Mouse (Mus musculus): Measurements from ENCODE around the gene Scamp2. TPM values are rescaled to one million over a fixed set of nuclear protein-coding genes. Genes with fewer than 3 reads are reported as not detected.

Gene Scamp2
- polyA plus RNA-seq, 1 experiment from 2014 or later, result 93.4 TPM

DNA sequence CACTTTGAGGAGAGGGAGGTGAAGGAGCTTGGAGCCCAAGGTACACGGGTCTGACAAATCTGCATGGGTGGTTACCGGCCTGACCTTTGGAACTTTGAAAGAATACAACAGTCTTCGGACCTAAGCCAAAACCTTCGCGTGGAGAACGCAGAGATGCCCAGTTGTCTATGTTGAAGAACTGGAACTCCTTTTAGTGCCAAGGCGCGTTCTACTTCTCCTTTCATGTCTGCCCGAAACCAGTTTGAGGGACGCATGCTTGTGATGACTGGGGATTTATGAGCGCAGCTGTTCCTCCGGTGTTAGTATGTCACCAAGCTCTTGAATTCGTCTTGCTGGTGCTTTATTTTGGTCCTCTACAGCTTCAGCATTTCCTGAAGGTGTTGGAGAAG lies 962 bp downstream of the Scamp2 start:
- H3K36me3 ChIP-seq (ENCODE audit: insufficient read depth, low read length), result no peaks in the 10 kb centered on the region
- H3K9ac ChIP-seq (replicated peaks; ENCODE audit: low read length), result peak overlapping the region; percentile 71
- H3K9me3 ChIP-seq (ENCODE audit: low read length), result no peaks in the 10 kb centered on the region
- no peak for ATAC-seq (ENCODE audit: low FRiP score, low TSS enrichment)
- 69% methylated on average over 13 of the region's 13 CpGs for WGBS
- H3K27me3 ChIP-seq (ENCODE audit: insufficient read depth, low read length), result 0 out of 2 replicates have a peak, but pooled peaks cover 3% of the 10 kb centered on the region
- H3K4me3 ChIP-seq (ENCODE audit: low read length), result peak overlapping the region; percentile 69
- peak overlapping the region; percentile 69 for H3K4me2 ChIP-seq (replicated peaks; ENCODE audit: low read depth, low read length)
- H3K27ac ChIP-seq (ENCODE audit: low read length), result peak overlapping the region; percentile 77
- H3K4me1 ChIP-seq (ENCODE audit: insufficient read depth, low read length), result peaks cover 52% of the 10 kb centered on the region

DNA sequence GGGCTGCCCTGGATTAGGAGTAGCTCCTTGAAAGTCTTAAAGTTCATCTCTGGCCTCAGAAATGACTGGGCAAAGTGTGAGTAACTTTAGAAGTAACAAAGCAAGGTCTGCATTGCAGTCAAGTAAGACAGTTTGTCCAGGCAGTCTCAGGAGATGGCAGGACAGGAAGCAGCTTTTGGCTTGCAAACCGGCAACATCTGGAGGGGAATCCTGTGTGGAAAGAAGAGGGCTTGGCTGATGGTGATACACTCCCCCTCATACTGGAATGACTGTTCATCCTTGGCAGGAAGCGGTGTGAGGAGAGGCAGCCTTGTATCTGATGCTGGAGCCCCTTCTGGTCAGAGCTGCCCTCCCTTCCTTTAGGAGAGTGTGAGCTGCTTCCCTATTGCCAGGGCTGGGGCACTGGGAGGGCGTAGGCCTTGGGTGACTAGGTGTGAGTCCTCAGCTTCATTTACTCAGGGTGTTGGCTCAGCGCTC lies 2.2 kb downstream of the Scamp2 start:
- WGBS, result 47% methylated on average over 4 of the region's 4 CpGs
- H3K36me3 ChIP-seq (ENCODE audit: insufficient read depth, low read length), result 0 out of 2 replicates have a peak, but pooled peaks cover under 1% of the 10 kb centered on the region
- H3K4me2 ChIP-seq (replicated peaks; ENCODE audit: low read depth, low read length), result peak overlapping the region; percentile 69
- no peak for ATAC-seq (ENCODE audit: low FRiP score, low TSS enrichment)
- H3K27me3 ChIP-seq (ENCODE audit: insufficient read depth, low read length), result 0 out of 2 replicates have a peak, but pooled peaks cover 3% of the 10 kb centered on the region
- H3K9me3 ChIP-seq (ENCODE audit: low read length), result no peaks in the 10 kb centered on the region
- peak overlapping the region; percentile 77 for H3K27ac ChIP-seq (ENCODE audit: low read length)
- H3K9ac ChIP-seq (replicated peaks; ENCODE audit: low read length), result 0 out of 2 replicates have a peak overlapping the region, but pooled peaks have one; percentile 17
- peaks cover 52% of the 10 kb centered on the region for H3K4me1 ChIP-seq (ENCODE audit: insufficient read depth, low read length)
- no peak overlapping the region for H3K4me3 ChIP-seq (ENCODE audit: low read length)

DNA sequence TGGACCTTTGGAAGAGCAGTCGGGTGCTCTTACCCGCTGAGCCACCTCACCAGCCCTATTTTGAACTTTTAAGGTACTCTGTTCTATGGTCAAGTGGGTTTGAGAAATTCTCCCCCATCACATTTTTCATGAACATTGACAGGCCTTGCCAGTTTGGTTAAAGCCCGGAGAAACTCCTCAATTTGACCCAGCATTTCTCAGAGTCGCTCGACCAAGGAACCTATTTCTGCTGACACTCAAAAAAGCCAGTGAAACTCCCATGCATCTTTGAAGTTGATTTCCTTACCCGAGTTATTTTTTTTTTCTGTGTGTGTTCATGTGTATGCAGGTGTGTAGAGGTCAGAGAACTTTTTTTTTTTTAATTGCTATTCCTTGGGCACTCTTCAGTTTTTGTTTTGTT lies 3.9 kb downstream of the Scamp2 start:
- Histone ChIP-seq H3K4me3 (ENCODE audit: low read length) (no peak overlapping the region), H3K36me3 (ENCODE audit: insufficient read depth, low read length) (peaks cover 17% of the 10 kb centered on the region), H3K27me3 (ENCODE audit: insufficient read depth, low read length) (no peaks in the 10 kb centered on the region), H3K4me2 (replicated peaks; ENCODE audit: low read depth, low read length) (no peak overlapping the region), H3K9me3 (ENCODE audit: low read length) (no peaks in the 10 kb centered on the region), H3K9ac (replicated peaks; ENCODE audit: low read length) (no peak overlapping the region), H3K4me1 (ENCODE audit: insufficient read depth, low read length) (peaks cover 52% of the 10 kb centered on the region), H3K27ac (ENCODE audit: low read length) (peak overlapping the region; percentile 77; the same call in 1 of the 2 replicates)
- no peak for ATAC-seq (ENCODE audit: low FRiP score, low TSS enrichment)
- 37% methylated on average over 6 of the region's 6 CpGs for WGBS

DNA sequence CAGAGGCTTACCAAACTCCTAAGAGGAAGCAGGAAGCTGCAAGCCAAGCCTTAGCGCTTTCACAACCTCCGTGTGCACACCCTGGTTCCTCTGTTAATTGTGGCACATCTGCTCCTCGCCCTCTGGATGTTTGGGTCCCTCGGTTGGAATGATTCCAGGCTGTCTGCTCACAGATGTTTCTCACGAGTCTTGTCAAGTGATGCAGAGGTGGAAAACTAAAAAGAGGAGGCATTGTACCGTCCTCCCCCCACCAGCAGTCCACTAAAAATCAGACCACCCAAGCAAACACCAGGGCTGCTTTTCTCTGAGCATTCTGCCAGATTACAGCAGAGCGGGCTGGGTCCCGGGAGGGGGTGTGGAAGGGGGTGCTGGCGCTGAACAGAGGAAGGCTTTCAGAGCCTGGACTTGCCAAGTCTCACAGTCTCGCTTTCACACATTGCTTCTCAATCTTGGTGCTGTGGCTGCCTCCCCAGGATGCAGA lies 5.0 kb downstream of the Scamp2 start:
- peaks cover 21% of the 10 kb centered on the region for H3K36me3 ChIP-seq (ENCODE audit: insufficient read depth, low read length)
- no peak overlapping the region for H3K9ac ChIP-seq (replicated peaks; ENCODE audit: low read length)
- peaks cover 48% of the 10 kb centered on the region for H3K4me1 ChIP-seq (ENCODE audit: insufficient read depth, low read length)
- H3K9me3 ChIP-seq (ENCODE audit: low read length), result no peaks in the 10 kb centered on the region
- ATAC-seq (ENCODE audit: low FRiP score, low TSS enrichment), result no peak
- peak overlapping the region; percentile 77 for H3K27ac ChIP-seq (ENCODE audit: low read length)
- WGBS, result 51% methylated on average over 10 of the region's 10 CpGs
- no peak overlapping the region for H3K4me3 ChIP-seq (ENCODE audit: low read length)
- no peaks in the 10 kb centered on the region for H3K27me3 ChIP-seq (ENCODE audit: insufficient read depth, low read length)
- no peak overlapping the region for H3K4me2 ChIP-seq (replicated peaks; ENCODE audit: low read depth, low read length)

DNA sequence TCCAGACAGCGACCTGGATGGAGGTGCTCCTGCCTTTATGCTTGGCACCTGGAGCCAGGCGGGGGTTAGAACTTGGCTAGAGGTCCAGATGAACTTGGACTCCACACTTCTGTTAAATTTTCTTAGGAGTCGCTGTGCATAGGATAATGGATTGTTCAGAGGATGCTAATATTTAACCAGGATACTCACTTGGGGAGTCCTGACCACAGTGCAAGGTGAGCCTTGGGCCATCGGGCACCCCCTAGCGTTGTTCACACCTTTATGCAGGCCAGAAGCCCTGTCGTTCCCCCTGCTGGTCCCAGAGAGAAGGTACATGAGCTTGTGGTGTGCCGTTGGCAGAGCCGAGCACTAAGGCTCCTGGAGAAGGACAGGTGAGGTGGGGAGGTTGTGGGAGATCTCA lies 6.1 kb downstream of the Scamp2 start:
- peaks cover 41% of the 10 kb centered on the region for H3K4me1 ChIP-seq (ENCODE audit: insufficient read depth, low read length)
- ATAC-seq (ENCODE audit: low FRiP score, low TSS enrichment), result peak; percentile 73
- H3K4me3 ChIP-seq (ENCODE audit: low read length), result no peak overlapping the region
- H3K4me2 ChIP-seq (replicated peaks; ENCODE audit: low read depth, low read length), result no peak overlapping the region
- H3K9me3 ChIP-seq (ENCODE audit: low read length), result no peaks in the 10 kb centered on the region
- 0 out of 2 replicates have a peak overlapping the region, but pooled peaks have one; percentile 1 for H3K9ac ChIP-seq (replicated peaks; ENCODE audit: low read length)
- peaks cover 21% of the 10 kb centered on the region for H3K36me3 ChIP-seq (ENCODE audit: insufficient read depth, low read length)
- WGBS, result 46% methylated on average over 8 of the region's 8 CpGs
- no peaks in the 10 kb centered on the region for H3K27me3 ChIP-seq (ENCODE audit: insufficient read depth, low read length)
- H3K27ac ChIP-seq (ENCODE audit: low read length), result peak overlapping the region; percentile 77

DNA sequence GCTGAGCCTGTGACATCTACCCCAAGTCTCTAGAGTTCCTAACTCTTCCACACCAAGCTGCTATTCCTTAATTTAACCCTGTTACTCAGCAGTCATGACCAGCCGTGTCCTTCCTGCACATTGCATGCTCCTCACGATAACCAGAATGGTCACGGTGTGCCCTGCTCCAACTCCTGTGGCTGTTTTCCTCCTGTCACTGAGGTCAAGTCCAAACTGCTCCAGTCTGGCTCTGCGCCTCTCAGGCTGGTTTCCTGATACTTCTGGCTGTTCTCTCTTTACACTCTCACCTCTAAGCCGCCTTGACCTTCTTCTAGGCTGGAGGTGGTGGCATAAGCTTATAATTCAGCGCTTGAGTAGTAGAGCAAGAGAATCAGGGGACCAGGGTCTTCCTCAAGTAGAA lies 7.8 kb downstream of the Scamp2 start:
- H3K4me1 ChIP-seq (ENCODE audit: insufficient read depth, low read length), result peaks cover 26% of the 10 kb centered on the region
- no peak overlapping the region for H3K9ac ChIP-seq (replicated peaks; ENCODE audit: low read length)
- WGBS, result 94% methylated on average over 6 of the region's 6 CpGs
- H3K27me3 ChIP-seq (ENCODE audit: insufficient read depth, low read length), result no peaks in the 10 kb centered on the region
- no peak overlapping the region for H3K4me3 ChIP-seq (ENCODE audit: low read length)
- no peak overlapping the region for H3K27ac ChIP-seq (ENCODE audit: low read length)
- no peak for ATAC-seq (ENCODE audit: low FRiP score, low TSS enrichment)
- H3K4me2 ChIP-seq (replicated peaks; ENCODE audit: low read depth, low read length), result no peak overlapping the region
- H3K36me3 ChIP-seq (ENCODE audit: insufficient read depth, low read length), result peaks cover 24% of the 10 kb centered on the region
- H3K9me3 ChIP-seq (ENCODE audit: low read length), result no peaks in the 10 kb centered on the region

DNA sequence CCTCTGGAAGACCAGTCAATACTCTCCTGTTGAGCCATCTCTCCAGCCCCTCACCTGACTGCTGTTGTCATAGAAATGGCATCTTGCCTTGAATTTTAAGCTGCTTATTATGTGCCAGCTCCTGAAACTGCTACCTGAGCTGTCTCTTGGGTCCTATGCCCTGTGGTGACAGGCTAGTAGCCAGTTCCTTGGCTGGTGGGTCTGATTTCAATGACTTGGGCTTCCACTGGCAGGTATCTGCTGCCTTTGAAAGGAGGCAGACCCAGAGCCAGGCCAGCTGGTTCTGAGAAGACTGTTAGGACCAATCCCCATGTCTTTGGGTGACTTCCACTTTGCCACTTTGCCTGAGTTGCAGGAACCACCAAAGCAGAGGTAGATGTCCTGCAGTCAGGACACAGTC lies 13.7 kb downstream of the Scamp2 start:
- no peak overlapping the region for H3K4me2 ChIP-seq (replicated peaks; ENCODE audit: low read depth, low read length)
- no peak overlapping the region for H3K4me3 ChIP-seq (ENCODE audit: low read length)
- no peak for ATAC-seq (ENCODE audit: low FRiP score, low TSS enrichment)
- H3K36me3 ChIP-seq (ENCODE audit: insufficient read depth, low read length), result peaks cover 30% of the 10 kb centered on the region; the same call in 1 of the 2 replicates
- no peaks in the 10 kb centered on the region for H3K9me3 ChIP-seq (ENCODE audit: low read length)
- H3K4me1 ChIP-seq (ENCODE audit: insufficient read depth, low read length), result no peaks in the 10 kb centered on the region
- H3K27ac ChIP-seq (ENCODE audit: low read length), result no peak overlapping the region
- no peak overlapping the region for H3K9ac ChIP-seq (replicated peaks; ENCODE audit: low read length)
- no peaks in the 10 kb centered on the region for H3K27me3 ChIP-seq (ENCODE audit: insufficient read depth, low read length)

DNA sequence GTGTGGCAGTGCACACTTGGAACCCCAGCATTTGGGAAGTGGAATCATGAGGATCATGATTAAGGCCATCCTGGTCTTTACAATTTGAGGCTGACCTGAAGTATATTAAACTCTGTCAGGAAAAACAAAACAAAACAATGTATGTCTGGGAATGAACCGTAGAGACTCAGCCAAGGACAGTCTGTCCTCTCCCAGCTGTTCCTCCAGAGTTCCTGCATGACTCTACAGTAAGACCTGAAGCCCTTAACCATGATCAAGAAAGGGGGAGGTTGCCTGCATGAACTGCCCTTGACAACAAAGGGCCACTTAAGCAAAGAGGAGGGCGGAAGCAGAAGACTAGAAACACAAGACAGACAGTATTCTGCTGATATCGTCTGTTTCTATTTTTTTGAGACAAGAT lies 14.8 kb downstream of the Scamp2 start:
- Histone ChIP-seq H3K9me3 (ENCODE audit: low read length) (no peaks in the 10 kb centered on the region), H3K36me3 (ENCODE audit: insufficient read depth, low read length) (peaks cover 29% of the 10 kb centered on the region; the same call in 1 of the 2 replicates), H3K27ac (ENCODE audit: low read length) (no peak overlapping the region), H3K4me1 (ENCODE audit: insufficient read depth, low read length) (no peaks in the 10 kb centered on the region), H3K4me3 (ENCODE audit: low read length) (no peak overlapping the region), H3K4me2 (replicated peaks; ENCODE audit: low read depth, low read length) (no peak overlapping the region), H3K27me3 (ENCODE audit: insufficient read depth, low read length) (no peaks in the 10 kb centered on the region), H3K9ac (replicated peaks; ENCODE audit: low read length) (no peak overlapping the region)
- WGBS, result 81% methylated on average over 3 of the region's 3 CpGs
- ATAC-seq (ENCODE audit: low FRiP score, low TSS enrichment), result no peak

DNA sequence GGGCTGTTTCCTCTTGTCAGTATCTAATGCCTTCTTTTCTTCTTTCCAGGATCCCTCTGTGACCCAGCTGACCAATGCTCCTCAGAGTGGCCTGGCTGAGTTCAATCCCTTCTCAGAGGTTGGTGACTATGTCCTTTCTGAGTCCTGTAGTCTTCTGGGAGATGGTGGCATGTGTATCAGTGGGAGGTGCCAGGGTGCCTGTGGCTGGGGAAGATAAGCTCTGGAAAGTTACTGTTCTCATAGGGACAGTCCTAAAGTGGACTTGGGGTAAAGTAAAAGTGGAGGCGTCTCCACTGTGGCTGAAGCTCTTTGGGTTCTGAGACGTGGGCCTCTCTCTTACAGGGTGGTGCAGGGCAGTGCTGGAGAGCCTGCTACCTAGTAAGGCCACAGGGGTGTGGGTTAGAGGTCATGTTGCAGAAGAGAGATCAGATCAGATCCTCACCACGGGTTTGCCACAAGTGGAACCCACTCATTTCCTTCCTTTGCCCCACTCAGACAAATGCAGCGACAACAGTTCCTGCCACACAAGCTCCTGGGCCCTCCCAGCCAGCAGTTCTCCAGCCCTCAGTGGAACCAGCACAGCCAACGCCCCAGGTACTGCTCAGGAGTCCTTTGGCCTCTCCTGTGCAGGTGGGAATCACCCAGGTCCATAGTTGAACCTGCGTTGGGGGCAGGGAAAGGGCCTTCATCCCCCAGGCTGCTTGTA lies 16.6 kb downstream of the Scamp2 start:
- 86% methylated on average over 6 of the region's 6 CpGs for WGBS

DNA sequence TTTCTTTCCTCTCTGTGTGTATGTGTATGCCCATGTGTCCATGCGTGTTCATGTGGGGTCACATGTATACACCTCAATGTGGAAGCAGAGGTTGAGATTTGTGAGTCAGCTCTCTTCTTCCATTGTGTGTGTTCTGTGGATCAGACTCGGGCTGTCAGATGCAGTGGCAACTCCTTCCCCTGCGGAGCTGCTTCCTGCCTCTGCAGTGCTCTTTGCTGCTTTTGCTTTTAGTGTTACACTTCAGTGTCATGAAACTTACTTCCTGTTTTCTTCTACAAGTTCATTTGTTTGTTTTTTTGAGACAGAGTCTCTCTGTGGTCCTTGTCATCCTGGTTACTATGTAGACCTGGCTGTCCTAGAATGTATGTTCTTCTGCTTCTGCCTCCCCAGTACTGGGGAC lies 24.2 kb downstream of the Scamp2 start:
- Histone ChIP-seq H3K4me2 (replicated peaks; ENCODE audit: low read depth, low read length) (no peak overlapping the region), H3K27me3 (ENCODE audit: insufficient read depth, low read length) (no peaks in the 10 kb centered on the region), H3K36me3 (ENCODE audit: insufficient read depth, low read length) (peaks cover 52% of the 10 kb centered on the region), H3K27ac (ENCODE audit: low read length) (no peak overlapping the region), H3K4me1 (ENCODE audit: insufficient read depth, low read length) (peaks cover 8% of the 10 kb centered on the region; the same call in 1 of the 2 replicates), H3K4me3 (ENCODE audit: low read length) (no peak overlapping the region), H3K9me3 (ENCODE audit: low read length) (no peaks in the 10 kb centered on the region), H3K9ac (replicated peaks; ENCODE audit: low read length) (no peak overlapping the region)
- ATAC-seq (ENCODE audit: low FRiP score, low TSS enrichment), result no peak
- WGBS, result 86% methylated on average over 3 of the region's 3 CpGs

More for the DNA sequence above, 16.6 kb downstream of the Scamp2 start:
- H3K27ac ChIP-seq (ENCODE audit: low read length), result no peak overlapping the region
- H3K4me2 ChIP-seq (replicated peaks; ENCODE audit: low read depth, low read length), result no peak overlapping the region
- no peak for ATAC-seq (ENCODE audit: low FRiP score, low TSS enrichment)
- H3K4me3 ChIP-seq (ENCODE audit: low read length), result no peak overlapping the region
- H3K9ac ChIP-seq (replicated peaks; ENCODE audit: low read length), result no peak overlapping the region
- H3K27me3 ChIP-seq (ENCODE audit: insufficient read depth, low read length), result no peaks in the 10 kb centered on the region
- H3K9me3 ChIP-seq (ENCODE audit: low read length), result no peaks in the 10 kb centered on the region
- H3K4me1 ChIP-seq (ENCODE audit: insufficient read depth, low read length), result no peaks in the 10 kb centered on the region
- peaks cover 46% of the 10 kb centered on the region for H3K36me3 ChIP-seq (ENCODE audit: insufficient read depth, low read length)

Measured in kidney, embryonic 16.5 days (tissue).